Mouse (Mus musculus): ENCODE measurements around the gene Ska2.

Ska2 gene

DNA sequence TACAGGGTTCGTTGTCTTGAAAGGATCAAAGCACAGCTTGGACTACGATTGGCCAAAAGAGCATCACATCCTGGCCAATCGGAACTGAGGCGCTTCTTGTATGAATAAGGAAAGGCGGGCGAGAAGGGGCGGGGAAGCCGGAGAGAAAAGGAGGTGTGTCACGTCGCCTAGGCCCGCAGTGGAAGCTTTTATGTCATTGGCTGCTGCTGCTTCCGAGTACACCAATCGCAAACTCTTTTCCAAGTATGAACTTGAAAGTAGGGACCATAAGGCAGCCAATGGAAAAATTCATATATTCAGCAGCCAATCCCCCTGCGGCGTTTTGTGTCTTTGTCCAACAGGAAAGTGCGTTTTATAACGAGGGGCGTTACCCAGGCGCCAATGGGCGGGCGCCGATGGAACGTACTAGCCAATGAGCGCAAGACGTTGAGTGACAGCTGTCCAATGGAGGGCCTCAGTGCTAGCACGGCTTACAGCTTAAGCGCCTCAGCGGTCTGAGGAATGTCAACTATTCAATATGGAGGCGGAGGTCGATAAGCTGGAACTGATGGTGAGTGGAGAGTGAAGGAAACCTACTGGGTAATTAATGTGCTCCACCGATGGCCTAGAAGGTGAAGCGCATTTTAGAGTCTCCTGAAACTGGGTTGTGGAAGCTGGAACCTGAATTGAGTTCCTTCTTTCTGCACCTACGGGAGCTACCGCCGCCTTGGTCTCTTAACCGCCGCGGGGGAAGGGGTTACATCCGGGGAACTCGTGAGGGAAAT is at the start of gene Ska2:
Ska2 (plus strand) TSS at position 480 of the 764 bp plus-strand sequence.
- DNase-seq (ENCODE audit: low spot score in 2 of 2), result peak; percentile 92 to 98

DNA sequence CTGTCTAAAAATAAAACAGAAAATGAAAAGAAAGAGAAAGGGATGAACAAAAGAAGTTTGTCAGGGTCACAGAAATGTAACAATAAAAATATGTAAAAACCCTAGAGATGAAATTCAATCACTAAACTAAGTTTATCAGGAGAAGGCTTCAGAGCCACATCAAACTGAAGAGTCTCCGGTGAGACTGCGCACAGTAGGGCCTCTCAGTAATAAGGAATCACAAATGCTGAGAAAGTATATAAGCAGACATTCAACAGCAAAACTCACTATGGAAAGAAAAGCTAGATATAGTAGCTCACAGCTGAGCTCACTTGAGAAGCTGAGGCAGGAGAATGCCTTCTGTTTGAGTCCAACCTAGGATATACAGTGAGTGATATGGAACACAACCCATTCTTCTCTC is 48.6 kb upstream of the Ska2 start:
- no peak for DNase-seq (ENCODE audit: low spot score in 2 of 2)

- no peak for DNase-seq (ENCODE audit: low spot score in 2 of 2)
These were observed 46.9 kb upstream of the Ska2 start for GRCm38 (mm10) chr11:87062087-87062486.

- DNase-seq (ENCODE audit: low spot score in 2 of 2), result peak in 1 of 2 experiments; percentile 20
These were observed 35.6 kb upstream of the Ska2 start for GRCm38 (mm10) chr11:87073343-87073865.

- peak; percentile 89 to 92 for DNase-seq (ENCODE audit: low spot score in 2 of 2)
These were observed 35.1 kb upstream of the Ska2 start, which contains the start of gene Gdpd1 for GRCm38 (mm10) chr11:87073866-87074440. Gene Gdpd1 (minus strand): TSS chr11:87074062.

- no peak for DNase-seq (ENCODE audit: low spot score in 2 of 2)
These were observed 25.3 kb upstream of the Ska2 start for GRCm38 (mm10) chr11:87083712-87084111.

DNA sequence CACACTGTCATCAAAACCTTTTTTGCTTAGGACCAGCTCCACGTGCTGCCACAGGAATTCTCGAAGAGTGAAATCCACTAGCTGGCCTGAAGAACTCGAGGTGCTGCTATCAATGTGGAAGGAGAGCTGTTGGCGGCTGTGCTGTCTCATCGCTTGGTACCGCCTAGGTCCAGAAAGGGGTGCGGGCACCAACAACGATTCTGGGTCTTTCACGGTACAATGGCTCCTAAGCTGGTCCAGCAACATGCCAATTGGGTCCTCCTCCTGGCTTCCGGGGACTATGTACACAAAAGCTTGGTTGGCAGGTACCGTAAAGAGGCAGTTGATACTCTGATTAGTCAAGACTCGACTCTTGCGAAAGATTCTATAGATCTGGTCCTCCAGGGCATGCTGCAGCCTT is 23.6 kb upstream of the Ska2 start:
- DNase-seq (ENCODE audit: low spot score in 2 of 2), result no peak

DNA sequence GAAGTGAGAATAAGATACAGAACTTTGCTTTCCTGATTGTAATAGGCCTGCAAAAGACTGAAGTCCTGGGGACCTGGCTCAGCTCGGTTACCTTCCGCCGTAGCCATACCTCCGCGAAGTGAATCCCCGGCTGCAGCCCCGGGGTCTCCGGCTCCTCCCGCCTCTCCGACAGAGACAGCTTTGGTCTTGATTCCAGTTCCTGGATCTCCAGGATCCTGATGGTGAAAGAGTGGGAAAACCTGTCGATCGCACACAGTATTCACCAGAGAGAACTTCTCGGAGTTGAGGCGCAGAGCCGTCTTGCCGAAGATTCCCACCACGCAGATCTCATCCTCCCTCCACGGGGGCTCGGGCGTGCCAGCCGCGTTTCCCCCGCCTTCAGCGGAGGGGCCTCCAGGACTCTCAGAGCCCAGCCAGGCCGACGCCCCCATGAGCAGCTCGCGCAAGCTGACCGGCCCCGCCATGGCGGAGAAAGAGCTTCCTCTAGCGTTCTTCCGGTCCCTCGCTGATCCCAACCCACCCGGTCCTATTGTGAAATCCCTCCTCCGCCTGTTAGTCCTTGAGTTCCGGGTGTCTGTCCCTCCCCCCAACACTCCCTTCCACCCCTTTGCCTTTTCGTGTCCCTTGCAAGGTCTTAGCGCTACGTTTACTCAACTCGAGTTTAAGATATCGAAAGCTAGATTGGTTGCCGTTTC is 22.6 kb upstream of the Ska2 start, which contains the start of gene Smg8:
Smg8 (minus strand) TSS at position 485 of the 695 bp plus-strand sequence.
- DNase-seq (ENCODE audit: low spot score in 2 of 2), result peak; percentile 63 to 74

GRCm38 (mm10) chr11:87087142-87087541 is 21.9 kb upstream of the Ska2 start:
- DNase-seq (ENCODE audit: low spot score in 2 of 2), result no peak

DNA sequence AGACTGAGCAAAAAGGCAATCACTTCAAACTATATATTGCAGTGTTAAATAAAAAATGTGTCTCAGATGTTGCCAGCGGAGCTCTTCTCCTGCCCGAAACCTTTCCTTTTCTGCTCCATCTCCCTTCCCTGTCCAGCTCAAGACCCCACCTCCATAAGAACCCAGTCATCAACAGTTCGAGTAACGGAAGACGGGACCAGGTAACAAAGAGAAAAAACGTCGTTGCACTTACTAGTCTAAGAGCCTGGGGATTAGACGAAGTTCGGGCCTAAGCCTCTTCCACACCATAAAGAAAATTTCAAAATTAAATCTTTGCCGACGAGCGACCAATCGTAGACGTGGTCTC is 652 bp upstream of the Ska2 start, which contains the start of gene Prr11:
Prr11 (minus strand) TSS at position 300 of the 346 bp plus-strand sequence.
- DNase-seq (ENCODE audit: low spot score in 2 of 2), result no peak

- DNase-seq (ENCODE audit: low spot score in 2 of 2), result peak in 1 of 2 experiments; percentile 36
These were observed 611 bp downstream of the Ska2 start for GRCm38 (mm10) chr11:87109519-87110171.

- no peak for DNase-seq (ENCODE audit: low spot score in 2 of 2)
These were observed 1.3 kb downstream of the Ska2 start for GRCm38 (mm10) chr11:87110172-87110909.

GRCm38 (mm10) chr11:87121864-87122263 is 12.8 kb downstream of the Ska2 start:
- no peak for DNase-seq (ENCODE audit: low spot score in 2 of 2)

- DNase-seq (ENCODE audit: low spot score in 2 of 2), result no peak
These were observed 16.5 kb downstream of the Ska2 start for GRCm38 (mm10) chr11:87125562-87125961.

GRCm38 (mm10) chr11:87126281-87126823 is 17.3 kb downstream of the Ska2 start:
- DNase-seq (ENCODE audit: low spot score in 2 of 2), result no peak

- peak; percentile 69 to 76 for DNase-seq (ENCODE audit: low spot score in 2 of 2)
These were observed 18.1 kb downstream of the Ska2 start, which contains the start of gene Trim37 for GRCm38 (mm10) chr11:87126824-87127816. Gene Trim37 (plus strand): TSS chr11:87127077.

GRCm38 (mm10) chr11:87136233-87136632 is 27.2 kb downstream of the Ska2 start:
- no peak for DNase-seq (ENCODE audit: low spot score in 2 of 2)

- no peak for DNase-seq (ENCODE audit: low spot score in 2 of 2)
These were observed 49.0 kb downstream of the Ska2 start for GRCm38 (mm10) chr11:87158012-87158411.

GRCm38 (mm10) chr11:87162687-87163086 is 53.7 kb downstream of the Ska2 start:
- no peak for DNase-seq (ENCODE audit: low spot score in 2 of 2)

Data from thymus, postnatal 10 days (tissue).